Mouse (Mus musculus) cerebellum, adult 2 months (tissue): ENCODE measurements around the gene Nrg3. TPM values are rescaled to one million over a fixed set of nuclear protein-coding genes. Genes with fewer than 3 reads are reported as not detected.
"Not testable (repeated sequence)": the region's sequence is repeated elsewhere in the genome, so short reads cannot be mapped to it uniquely, and the experiment has no call there.

Source experiments
- DNase-seq, 2 experiments: peaks; one replicate each; pipeline ENCODE4 v3.0.0; 2021
- H3K27ac ChIP-seq: fragments of 200-500 bp; 2 replicates; pipeline ENCODE4 v1.5.1; 2012; ENCODE audit warnings: low read length, control low read depth, inconsistent platforms; ENCODE audit not compliant: insufficient read depth
- H3K27me3 ChIP-seq: fragments of 200-500 bp; 2 replicates; pipeline ENCODE4 v1.6.1; 2012; ENCODE audit warnings: inconsistent platforms, mild to moderate bottlenecking, low read length, moderate library complexity; ENCODE audit not compliant: control insufficient read depth, insufficient read depth
- H3K4me1 ChIP-seq: fragments of 200-500 bp; 2 replicates; pipeline ENCODE4 v1.6.1; 2011; ENCODE audit warnings: low read length; ENCODE audit not compliant: control insufficient read depth, insufficient read depth
- H3K4me3 ChIP-seq: fragments of 200-500 bp; replicated peaks from 2 replicates; pipeline ENCODE3; 2011; ENCODE audit warnings: mild to moderate bottlenecking, low read depth, low read length, control low read depth; ENCODE audit not compliant: insufficient read depth
- CTCF ChIP-seq: fragments of 200-500 bp; IDR thresholded peaks from 2 replicates; pipeline ENCODE4 v1.5.1; 2011; ENCODE audit warnings: low read depth, mild to moderate bottlenecking, control low read depth, low read length, moderate library complexity, borderline replicate concordance; ENCODE audit not compliant: insufficient read depth
- POLR2A ChIP-seq: fragments of 200-500 bp; IDR thresholded peaks from 2 replicates; pipeline ENCODE4 v1.6.1; 2011; ENCODE audit warnings: low read length, control low read depth, borderline replicate concordance; ENCODE audit not compliant: insufficient read depth
- WGBS: fragments of 180-500 bp; shearing (Covaris S2); methylation state at CpG from one replicate; pipeline ENCODE4 v1.1.7; 2018; 5-methylcytosine and 5-hydroxymethylcytosine counted together
- polyA plus RNA-seq: library from polyadenylated mRNA; depleted of rRNA; stranded (reverse); fragments of >200 nt; gene quantifications from 2 replicates; pipeline ENCODE4 v1.2.3, GENCODE M21; 2012

Nrg3 gene
- polyA plus RNA-seq, 1 experiment, result 14.6 TPM

DNA sequence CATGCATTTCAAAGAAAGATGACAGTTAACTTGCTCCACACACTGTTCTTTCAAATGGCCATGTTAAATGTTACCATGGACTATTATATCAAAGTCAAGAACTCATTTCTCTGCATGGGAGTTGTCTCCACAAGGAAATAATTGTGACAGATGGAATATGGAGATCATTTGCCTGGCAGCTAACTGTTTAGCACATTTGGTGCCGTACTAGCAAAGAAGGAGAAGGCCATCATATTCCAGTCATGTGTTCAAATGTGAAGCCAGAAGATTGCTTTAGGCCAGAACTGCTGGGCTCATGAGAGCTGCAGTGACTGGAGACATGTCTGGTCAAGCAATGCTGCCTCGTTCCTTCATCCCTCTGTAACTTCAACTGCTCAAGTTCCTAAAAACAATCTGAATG, 1025.8 kb downstream of the Nrg3 start:
- Histone ChIP-seq H3K27ac (no peak overlapping the region), H3K4me3 (no peak overlapping the region), H3K27me3 (no peaks in the 10 kb centered on the region), H3K4me1 (no peaks in the 10 kb centered on the region)
- 37% methylated on average over 2 of the region's 2 CpGs for WGBS
- DNase-seq, result no peak
- TF ChIP-seq POLR2A (no peak), CTCF (no peak)

DNA sequence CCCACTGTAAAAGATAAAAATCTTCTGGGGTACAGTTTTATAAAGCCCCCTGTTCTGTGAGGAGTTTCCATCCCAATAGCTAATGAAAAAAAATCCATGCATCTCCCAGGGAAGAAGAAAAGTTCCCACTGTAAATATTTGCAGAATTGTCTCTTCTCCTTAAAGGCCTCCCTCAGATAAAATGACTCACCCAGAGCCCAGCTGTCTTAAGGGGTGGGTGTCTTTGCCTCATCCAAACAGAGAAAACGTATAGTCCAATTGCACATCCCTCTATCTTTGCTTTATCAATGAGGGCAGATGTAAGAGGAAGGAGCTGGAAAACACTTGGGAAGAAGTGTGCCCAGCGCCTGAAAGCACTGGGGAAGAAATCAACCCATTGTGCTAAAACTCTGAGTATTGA, 1028.1 kb downstream of the Nrg3 start:
- DNase-seq, result no peak
- Histone ChIP-seq H3K27me3 (no peaks in the 10 kb centered on the region), H3K27ac (no peak overlapping the region), H3K4me1 (no peaks in the 10 kb centered on the region), H3K4me3 (no peak overlapping the region)
- TF ChIP-seq CTCF (no peak), POLR2A (no peak)
- WGBS, result 95% methylated on average over 2 of the region's 2 CpGs

DNA sequence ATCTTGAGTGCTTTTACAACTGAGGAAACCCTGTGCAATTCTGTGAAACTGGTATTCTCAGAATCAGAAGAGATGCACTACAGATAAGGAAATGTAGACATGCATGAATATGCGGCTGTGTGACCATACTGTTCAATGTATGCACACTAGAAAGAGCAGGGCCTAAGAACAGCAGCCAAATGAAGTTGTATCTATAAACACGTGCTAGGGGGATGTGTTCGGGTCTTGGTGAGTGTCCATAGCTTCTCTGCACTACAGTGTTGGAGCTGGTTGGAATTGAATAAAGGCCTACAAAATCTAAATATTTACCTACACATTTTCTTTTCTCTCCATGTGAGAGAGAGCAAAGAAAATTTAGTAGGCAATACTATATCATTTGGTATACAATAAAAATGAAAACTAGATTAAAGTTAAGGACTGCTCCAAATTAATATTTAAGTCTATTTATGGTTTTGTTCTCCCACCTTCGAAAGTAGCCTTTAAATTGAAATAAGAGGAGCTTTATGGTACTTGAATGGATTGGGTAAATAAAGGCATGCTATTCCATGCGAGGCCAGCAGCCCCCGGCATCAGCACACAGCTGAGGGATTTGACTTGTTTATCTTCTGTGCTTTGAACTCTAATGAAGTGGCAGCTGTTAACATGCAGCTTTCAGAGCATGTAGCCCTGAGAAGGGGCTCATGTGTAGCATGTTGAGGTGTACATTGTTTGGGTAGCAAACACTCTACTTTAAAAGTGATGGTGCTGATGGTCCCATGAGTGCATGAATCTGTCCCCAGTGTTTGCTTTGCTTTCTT, 1038.9 kb downstream of the Nrg3 start:
- DNase-seq, result no peak
- no peak for TF ChIP-seq CTCF
- TF ChIP-seq POLR2A, result no peak
- WGBS, result 87% methylated on average over 6 of the region's 6 CpGs

DNA sequence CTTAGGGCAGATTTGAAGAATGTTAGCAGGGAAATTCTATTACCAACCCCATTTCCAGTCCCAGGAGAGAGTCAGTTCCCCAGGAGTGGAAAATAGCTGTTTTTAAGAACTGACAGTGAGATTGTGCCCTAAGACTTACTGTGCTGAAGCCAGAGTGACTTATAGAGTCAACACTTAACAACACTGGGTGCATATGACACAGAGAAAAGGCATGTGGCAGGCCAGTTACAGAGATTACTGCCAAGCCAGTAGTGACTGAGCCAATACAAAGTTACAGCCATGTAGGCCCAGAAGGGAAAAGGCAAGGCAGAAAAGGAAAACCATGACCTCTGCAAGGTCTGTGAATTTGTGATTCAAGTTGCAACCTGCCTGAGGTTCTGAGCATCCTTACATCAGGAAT, 1098.2 kb downstream of the Nrg3 start:
- Histone ChIP-seq H3K27me3 (no peaks in the 10 kb centered on the region), H3K4me3 (no peak overlapping the region), H3K27ac (no peak overlapping the region), H3K4me1 (no peaks in the 10 kb centered on the region)
- TF ChIP-seq CTCF (no peak), POLR2A (no peak)
- no peak for DNase-seq

More for the DNA sequence above, 1038.9 kb downstream of the Nrg3 start:
- no peak overlapping the region for H3K4me3 ChIP-seq
- no peaks in the 10 kb centered on the region for H3K27me3 ChIP-seq
- no peaks in the 10 kb centered on the region for H3K4me1 ChIP-seq
- no peak overlapping the region for H3K27ac ChIP-seq

DNA sequence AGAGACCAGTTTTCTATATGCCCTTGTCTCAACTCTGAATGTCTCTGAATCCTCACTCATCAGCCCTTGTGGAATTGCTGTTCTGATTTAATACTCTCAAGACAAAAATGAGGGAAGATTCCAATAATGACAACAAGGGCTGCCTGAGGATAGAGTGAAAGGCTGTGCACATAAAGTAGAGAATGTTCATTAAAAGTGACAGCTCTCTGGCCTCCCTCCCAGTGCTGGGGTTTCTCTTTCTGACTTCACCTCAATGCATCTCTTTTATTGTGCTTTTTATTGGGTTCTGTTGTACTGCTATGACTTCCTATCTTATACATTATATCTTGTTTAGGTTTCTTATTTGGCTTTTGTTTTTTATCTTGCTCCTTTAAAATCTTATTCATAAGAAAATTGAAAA, 1131.9 kb downstream of the Nrg3 start:
- DNase-seq, result no peak
- H3K4me3 ChIP-seq, result no peak overlapping the region
- TF ChIP-seq CTCF (no peak), POLR2A (no peak)
- no peak overlapping the region for H3K27ac ChIP-seq
- H3K4me1 ChIP-seq, result no peaks in the 10 kb centered on the region
- H3K27me3 ChIP-seq, result no peaks in the 10 kb centered on the region

DNA sequence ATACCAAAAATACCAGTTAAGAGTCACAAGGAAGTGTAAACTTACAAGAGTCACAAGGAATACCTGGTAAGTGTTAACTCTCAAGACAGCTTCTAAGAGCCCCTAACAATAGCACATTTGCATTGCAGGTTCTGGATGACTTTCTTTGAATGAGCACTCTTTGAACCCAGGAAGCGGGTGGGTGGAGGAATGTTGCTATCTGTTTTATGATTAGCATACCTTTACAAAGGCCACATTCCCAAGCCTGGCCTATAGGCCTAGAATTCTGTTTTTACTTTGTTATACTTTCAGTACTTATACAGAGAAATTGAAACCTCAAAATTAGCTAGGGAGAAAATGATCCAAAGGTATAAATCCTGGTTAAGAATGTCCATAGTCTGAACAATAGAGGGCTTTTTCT, 1150.0 kb downstream of the Nrg3 start:
- WGBS, result 72% methylated on average over 1 of the region's 1 CpGs

DNA sequence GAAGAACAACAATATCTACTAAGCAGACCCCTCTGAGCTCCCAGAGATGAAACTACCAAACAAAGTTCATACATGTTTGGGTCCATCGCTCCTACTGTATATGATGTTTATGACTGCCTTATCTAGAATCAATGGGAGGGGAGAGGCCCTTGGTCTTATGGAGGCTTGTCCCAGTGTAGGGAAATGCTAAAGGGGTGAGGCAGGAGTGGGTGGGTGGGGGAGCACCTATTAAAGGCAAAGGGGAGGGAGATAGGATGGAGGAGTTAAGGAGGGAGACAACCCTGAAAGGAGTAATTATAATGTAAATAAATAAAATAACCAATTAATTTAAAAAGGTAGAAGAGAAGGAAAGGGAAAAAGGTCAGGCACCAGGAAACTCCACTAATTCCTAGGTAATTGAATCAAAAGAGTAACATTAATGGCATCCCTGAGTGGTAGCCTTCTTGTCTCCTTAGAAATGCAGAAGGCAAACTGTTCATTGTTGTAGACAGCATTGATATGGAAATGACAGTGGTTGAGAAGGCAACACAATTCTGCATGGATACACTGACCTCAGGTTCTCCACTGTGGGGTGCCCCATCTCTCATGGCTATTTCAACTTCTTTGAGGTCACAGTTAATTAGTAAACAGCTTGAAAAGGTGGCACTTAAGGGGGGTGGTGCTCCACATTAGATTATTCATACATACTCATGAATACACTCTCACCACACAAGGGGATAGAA, 1152.1 kb downstream of the Nrg3 start:
- no peak for DNase-seq
- no peak overlapping the region for H3K4me3 ChIP-seq
- H3K27me3 ChIP-seq, result no peaks in the 10 kb centered on the region
- 100% methylated on average over 1 of the region's 1 CpGs for WGBS
- H3K4me1 ChIP-seq, result no peaks in the 10 kb centered on the region
- no peak overlapping the region for H3K27ac ChIP-seq
- TF ChIP-seq CTCF (no peak), POLR2A (no peak)

More for the DNA sequence above, 1150.0 kb downstream of the Nrg3 start:
- H3K4me1 ChIP-seq, DNase-seq, H3K27me3 ChIP-seq, H3K4me3 ChIP-seq, H3K27ac ChIP-seq: not testable (repeated sequence)
